Mouse (Mus musculus): ENCODE measurements around the gene Gm2004. TPM values are rescaled to one million over a fixed set of nuclear protein-coding genes. Genes with fewer than 3 reads are reported as not detected.
"Not testable (repeated sequence)": the region's sequence is repeated elsewhere in the genome, so short reads cannot be mapped to it uniquely, and the experiment has no call there.

The Gm2004 gene
- polyA plus RNA-seq (2011; ENCODE audit: insufficient read length, low read depth, missing spikeins) = 1.5 and 1.7 TPM in 2 replicates

DNA sequence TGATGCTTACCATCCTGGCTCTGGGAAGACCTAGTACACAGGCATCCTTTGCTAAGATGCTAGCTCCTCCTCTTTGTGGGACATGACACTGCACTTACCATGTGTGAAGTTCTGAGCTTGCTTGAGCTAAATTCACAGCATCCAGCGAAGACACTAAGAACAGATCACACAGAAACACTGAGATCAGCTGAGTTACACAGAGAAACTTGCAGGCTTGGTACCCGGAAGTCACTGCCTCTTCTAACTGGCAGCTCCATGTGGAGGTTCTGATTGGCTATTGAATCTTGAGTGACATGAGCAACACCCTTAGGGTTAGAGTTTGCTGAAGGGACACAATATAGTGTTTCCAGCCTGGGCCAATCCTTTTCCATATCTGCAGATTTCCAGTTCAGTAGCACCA lies at the start of gene Gm2004:
Gene Gm2004, minus strand, starts transcription at position 101 of the 400 bp plus-strand sequence.
- not testable (repeated sequence) for H3K27ac ChIP-seq (ENCODE audit: insufficient read depth, low read length); H3K4me3 ChIP-seq (ENCODE audit: insufficient read depth, low read length); H3K4me1 ChIP-seq (ENCODE audit: control insufficient read depth, insufficient read depth, low read length)

Other genes starting within 250 kb of the Gm2004 start
- 10.4 and 17.3 TPM in 2 replicates for gene Zfp966, start 218.7 kb downstream of the Gm2004 start, polyA plus RNA-seq (2011; ENCODE audit: insufficient read length, low read depth, missing spikeins)
- 25.4 and 31.8 TPM in 2 replicates for gene Gm2026, start 184.5 kb downstream of the Gm2004 start, polyA plus RNA-seq (2011; ENCODE audit: insufficient read length, low read depth, missing spikeins)
- gene 2210418O10Rik, start 76.7 kb upstream of the Gm2004 start, polyA plus RNA-seq (2011; ENCODE audit: insufficient read length, low read depth, missing spikeins) = 2.1 and 3.4 TPM in 2 replicates
- not detected in 2 replicates for gene Gm11009, start 169.7 kb upstream of the Gm2004 start, polyA plus RNA-seq (2011; ENCODE audit: insufficient read length, low read depth, missing spikeins)